Mouse (Mus musculus) brain, embryonic 14.5 days (tissue): ENCODE measurements around the gene Dysf.

ENCODE experiments used
- CTCF ChIP-seq: fragments of 200-500 bp; IDR thresholded peaks from 2 replicates; pipeline ENCODE4 v1.5.1; 2012; ENCODE audit warnings: inconsistent platforms, mild to moderate bottlenecking, moderate library complexity, borderline replicate concordance; ENCODE audit not compliant: insufficient read depth, insufficient read length; ENCODE audit errors: extremely low read depth
- POLR2A ChIP-seq: fragments of 200-500 bp; IDR thresholded peaks from 2 replicates; pipeline ENCODE4 v1.6.1; 2012; ENCODE audit warnings: mild to moderate bottlenecking, inconsistent platforms, borderline replicate concordance; ENCODE audit not compliant: poor library complexity, insufficient read depth, insufficient read length, severe bottlenecking; ENCODE audit errors: extremely low read depth

DNA sequence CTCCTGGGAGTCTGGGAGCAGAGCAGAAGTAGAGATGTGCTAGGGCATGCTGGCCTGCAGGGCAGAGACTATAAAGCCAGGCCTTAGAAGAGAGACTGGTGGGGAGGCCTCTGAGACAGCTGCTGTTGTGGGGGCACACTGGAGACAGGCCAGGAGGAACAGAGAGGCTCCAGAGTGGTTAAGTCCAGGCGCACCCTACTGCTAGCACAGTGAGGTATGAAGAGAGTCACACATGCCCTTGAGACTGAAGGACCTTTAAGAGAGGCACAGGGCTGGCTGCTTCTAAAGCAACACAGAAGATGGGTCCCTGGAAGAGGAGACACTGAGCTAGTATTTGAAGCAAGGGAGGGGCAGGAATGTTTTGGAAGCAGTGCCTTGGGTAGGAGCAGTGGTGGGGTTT is 134.9 kb downstream of the Dysf start:
- TF ChIP-seq CTCF = no peak
- no peak for TF ChIP-seq POLR2A
